Mouse (Mus musculus): ENCODE measurements around the gene Iqschfp. TPM values are rescaled to one million over a fixed set of nuclear protein-coding genes. Genes with fewer than 3 reads are reported as not detected.

The Iqschfp gene
- polyA plus RNA-seq, 1 experiment from 2014 or later: 0.10 TPM

- Histone ChIP-seq H3K27ac (ENCODE audit: low read length) (no peak overlapping the region; the same call in 1 of the 2 replicates), H3K9ac (ENCODE audit: low read length) (no peak overlapping the region), H3K36me3 (ENCODE audit: control insufficient read depth, insufficient read depth, low read length) (no peaks in the 10 kb centered on the region), H3K4me1 (ENCODE audit: control insufficient read depth, insufficient read depth, low read length) (peaks cover 19% of the 10 kb centered on the region), H3K4me3 (replicated peaks; ENCODE audit: low read length) (no peak overlapping the region), H3K9me3 (replicated peaks; ENCODE audit: control insufficient read depth, low read length) (no peaks in the 10 kb centered on the region), H3K27me3 (ENCODE audit: control insufficient read depth, insufficient read depth, low read length) (no peaks in the 10 kb centered on the region), H3K4me2 (ENCODE audit: low read depth, low read length) (no peak overlapping the region)
- ATAC-seq (ENCODE audit: insufficient read depth, low FRiP score): peak; percentile 69; the same call in 1 of the 2 replicates
- WGBS: 24% methylated on average over 7 of the region's 7 CpGs
These were observed 684.4 kb downstream of the Iqschfp start for GRCm38 (mm10) chr3:68576431-68576830.

DNA sequence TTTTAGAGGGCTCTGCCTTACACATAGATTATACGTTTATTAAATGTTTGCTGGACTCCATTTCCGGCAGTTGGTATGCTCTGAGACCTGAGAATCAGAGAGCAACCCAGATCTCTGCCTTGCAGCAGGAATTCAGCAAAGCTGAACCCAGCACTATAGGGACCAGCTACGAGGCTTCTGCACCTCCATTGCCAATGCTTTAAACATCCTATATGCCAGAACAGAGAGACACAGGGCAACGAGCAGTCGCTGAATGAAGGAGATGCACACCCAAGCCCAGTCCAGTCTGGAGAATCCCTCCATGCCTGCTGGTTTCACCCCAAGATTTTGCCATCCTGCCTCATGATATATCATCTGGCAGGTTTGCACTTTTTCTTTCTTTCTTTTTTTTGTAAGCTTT is 684.9 kb downstream of the Iqschfp start:
- H3K9ac ChIP-seq (ENCODE audit: low read length): no peak overlapping the region
- H3K27ac ChIP-seq (ENCODE audit: low read length): no peak overlapping the region; the same call in 1 of the 2 replicates
- H3K4me2 ChIP-seq (ENCODE audit: low read depth, low read length): no peak overlapping the region
- H3K4me3 ChIP-seq (replicated peaks; ENCODE audit: low read length): no peak overlapping the region
- H3K9me3 ChIP-seq (replicated peaks; ENCODE audit: control insufficient read depth, low read length): no peaks in the 10 kb centered on the region
- WGBS: 53% methylated on average over 5 of the region's 5 CpGs
- peaks cover 19% of the 10 kb centered on the region for H3K4me1 ChIP-seq (ENCODE audit: control insufficient read depth, insufficient read depth, low read length)
- ATAC-seq (ENCODE audit: insufficient read depth, low FRiP score): no peak
- H3K36me3 ChIP-seq (ENCODE audit: control insufficient read depth, insufficient read depth, low read length): no peaks in the 10 kb centered on the region
- H3K27me3 ChIP-seq (ENCODE audit: control insufficient read depth, insufficient read depth, low read length): no peaks in the 10 kb centered on the region

- Histone ChIP-seq H3K4me1 (ENCODE audit: control insufficient read depth, insufficient read depth, low read length) (peaks cover 17% of the 10 kb centered on the region), H3K27ac (ENCODE audit: low read length) (no peak overlapping the region), H3K27me3 (ENCODE audit: control insufficient read depth, insufficient read depth, low read length) (no peaks in the 10 kb centered on the region), H3K4me2 (ENCODE audit: low read depth, low read length) (no peak overlapping the region), H3K9ac (ENCODE audit: low read length) (no peak overlapping the region), H3K4me3 (replicated peaks; ENCODE audit: low read length) (no peak overlapping the region), H3K36me3 (ENCODE audit: control insufficient read depth, insufficient read depth, low read length) (no peaks in the 10 kb centered on the region), H3K9me3 (replicated peaks; ENCODE audit: control insufficient read depth, low read length) (no peaks in the 10 kb centered on the region)
- 76% methylated on average over 13 of the region's 13 CpGs for WGBS
- ATAC-seq (ENCODE audit: insufficient read depth, low FRiP score): no peak
These were observed 689.6 kb downstream of the Iqschfp start for GRCm38 (mm10) chr3:68581591-68581990.

- no peak overlapping the region for H3K9ac ChIP-seq (ENCODE audit: low read length)
- no peak for ATAC-seq (ENCODE audit: insufficient read depth, low FRiP score)
- no peaks in the 10 kb centered on the region for H3K27me3 ChIP-seq (ENCODE audit: control insufficient read depth, insufficient read depth, low read length)
- no peak overlapping the region for H3K4me2 ChIP-seq (ENCODE audit: low read depth, low read length)
- H3K27ac ChIP-seq (ENCODE audit: low read length): peak overlapping the region; percentile 48; the same call in 1 of the 2 replicates
- peaks cover 18% of the 10 kb centered on the region for H3K4me1 ChIP-seq (ENCODE audit: control insufficient read depth, insufficient read depth, low read length)
- H3K36me3 ChIP-seq (ENCODE audit: control insufficient read depth, insufficient read depth, low read length): no peaks in the 10 kb centered on the region
- WGBS: 69% methylated on average over 12 of the region's 12 CpGs
- H3K4me3 ChIP-seq (replicated peaks; ENCODE audit: low read length): no peak overlapping the region
- no peaks in the 10 kb centered on the region for H3K9me3 ChIP-seq (replicated peaks; ENCODE audit: control insufficient read depth, low read length)
These were observed 690.2 kb downstream of the Iqschfp start for GRCm38 (mm10) chr3:68582103-68582740.

DNA sequence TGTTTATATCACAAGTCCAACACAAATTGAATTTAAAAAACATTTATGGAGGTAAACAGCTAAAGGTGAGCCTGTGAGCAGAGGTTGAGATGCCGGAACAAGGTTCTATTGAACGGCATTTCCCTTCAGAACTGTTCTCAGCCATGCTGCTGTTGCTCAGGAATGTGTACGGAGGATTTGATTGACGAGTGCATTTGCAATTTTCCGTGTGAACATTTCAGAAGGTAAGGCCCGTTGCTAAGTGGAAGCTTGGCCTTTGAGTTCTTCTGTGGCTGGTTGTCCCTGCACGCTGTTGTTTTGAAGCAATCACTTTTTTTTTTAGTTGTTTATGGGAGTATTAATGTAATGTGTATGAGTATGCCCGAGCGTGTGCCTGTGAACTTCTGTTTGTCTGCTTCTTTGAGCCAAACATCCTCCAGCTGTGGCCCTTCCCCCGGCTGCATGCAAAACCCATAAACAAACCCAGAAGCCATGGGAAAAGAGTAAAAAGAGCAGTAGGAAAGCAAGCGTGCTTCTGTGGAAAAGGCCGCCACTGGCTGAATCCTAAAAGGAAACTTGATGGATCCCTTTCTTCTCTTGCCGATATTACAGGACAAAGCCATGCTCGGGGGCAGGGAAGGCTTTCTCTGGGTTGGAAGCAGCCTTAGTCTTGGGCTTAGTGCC is 691.1 kb downstream of the Iqschfp start:
- no peak for ATAC-seq (ENCODE audit: insufficient read depth, low FRiP score)
- H3K27ac ChIP-seq (ENCODE audit: low read length): peak overlapping the region; percentile 48
- H3K4me1 ChIP-seq (ENCODE audit: control insufficient read depth, insufficient read depth, low read length): peaks cover 18% of the 10 kb centered on the region
- 13% methylated on average over 14 of the region's 14 CpGs for WGBS
- H3K9me3 ChIP-seq (replicated peaks; ENCODE audit: control insufficient read depth, low read length): no peaks in the 10 kb centered on the region
- peak overlapping the region; percentile 37; the same call in 1 of the 2 replicates for H3K9ac ChIP-seq (ENCODE audit: low read length)
- H3K27me3 ChIP-seq (ENCODE audit: control insufficient read depth, insufficient read depth, low read length): no peaks in the 10 kb centered on the region
- H3K4me3 ChIP-seq (replicated peaks; ENCODE audit: low read length): peak overlapping the region; percentile 16; the same call in 1 of the 2 replicates
- H3K4me2 ChIP-seq (ENCODE audit: low read depth, low read length): peak overlapping the region; percentile 47
- no peaks in the 10 kb centered on the region for H3K36me3 ChIP-seq (ENCODE audit: control insufficient read depth, insufficient read depth, low read length)

GRCm38 (mm10) chr3:68583771-68584511 is 691.9 kb downstream of the Iqschfp start:
- Histone ChIP-seq H3K4me2 (ENCODE audit: low read depth, low read length) (peak overlapping the region; percentile 47), H3K9me3 (replicated peaks; ENCODE audit: control insufficient read depth, low read length) (no peaks in the 10 kb centered on the region), H3K36me3 (ENCODE audit: control insufficient read depth, insufficient read depth, low read length) (no peaks in the 10 kb centered on the region), H3K4me1 (ENCODE audit: control insufficient read depth, insufficient read depth, low read length) (peaks cover 18% of the 10 kb centered on the region), H3K27ac (ENCODE audit: low read length) (peak overlapping the region; percentile 48), H3K27me3 (ENCODE audit: control insufficient read depth, insufficient read depth, low read length) (no peaks in the 10 kb centered on the region), H3K4me3 (replicated peaks; ENCODE audit: low read length) (no peak overlapping the region; the same call in 1 of the 2 replicates), H3K9ac (ENCODE audit: low read length) (0 out of 2 replicates have a peak overlapping the region, but pooled peaks have one; percentile 37)
- ATAC-seq (ENCODE audit: insufficient read depth, low FRiP score): 0 out of 2 replicates have a peak, but pooled peaks have one; percentile 33
- WGBS: 43% methylated on average over 14 of the region's 14 CpGs

DNA sequence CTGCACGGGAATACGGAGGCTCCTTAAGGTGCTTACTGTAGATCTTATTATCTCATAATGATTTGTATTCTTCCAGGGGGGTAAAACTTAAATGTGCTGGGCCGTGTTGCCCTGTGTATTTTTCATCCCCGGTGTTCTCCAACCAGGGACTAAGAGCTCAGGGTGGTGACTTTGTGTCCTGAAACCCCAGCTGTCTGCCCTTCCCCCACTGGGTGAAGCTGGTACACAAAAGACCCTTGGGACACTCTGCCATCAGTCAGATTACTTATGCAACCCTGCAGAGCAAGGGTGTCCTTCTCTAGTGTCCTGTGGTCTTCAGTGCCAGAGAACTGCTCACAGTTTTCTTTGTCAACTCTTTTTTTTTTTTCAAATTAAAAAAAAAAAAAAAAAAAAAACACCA is 693.2 kb downstream of the Iqschfp start:
- no peak overlapping the region for H3K4me2 ChIP-seq (ENCODE audit: low read depth, low read length)
- no peaks in the 10 kb centered on the region for H3K36me3 ChIP-seq (ENCODE audit: control insufficient read depth, insufficient read depth, low read length)
- H3K27me3 ChIP-seq (ENCODE audit: control insufficient read depth, insufficient read depth, low read length): no peaks in the 10 kb centered on the region
- H3K4me1 ChIP-seq (ENCODE audit: control insufficient read depth, insufficient read depth, low read length): peaks cover 19% of the 10 kb centered on the region
- H3K9ac ChIP-seq (ENCODE audit: low read length): no peak overlapping the region
- no peak overlapping the region for H3K27ac ChIP-seq (ENCODE audit: low read length)
- H3K4me3 ChIP-seq (replicated peaks; ENCODE audit: low read length): no peak overlapping the region
- ATAC-seq (ENCODE audit: insufficient read depth, low FRiP score): no peak
- H3K9me3 ChIP-seq (replicated peaks; ENCODE audit: control insufficient read depth, low read length): no peaks in the 10 kb centered on the region
- 76% methylated on average over 4 of the region's 4 CpGs for WGBS

DNA sequence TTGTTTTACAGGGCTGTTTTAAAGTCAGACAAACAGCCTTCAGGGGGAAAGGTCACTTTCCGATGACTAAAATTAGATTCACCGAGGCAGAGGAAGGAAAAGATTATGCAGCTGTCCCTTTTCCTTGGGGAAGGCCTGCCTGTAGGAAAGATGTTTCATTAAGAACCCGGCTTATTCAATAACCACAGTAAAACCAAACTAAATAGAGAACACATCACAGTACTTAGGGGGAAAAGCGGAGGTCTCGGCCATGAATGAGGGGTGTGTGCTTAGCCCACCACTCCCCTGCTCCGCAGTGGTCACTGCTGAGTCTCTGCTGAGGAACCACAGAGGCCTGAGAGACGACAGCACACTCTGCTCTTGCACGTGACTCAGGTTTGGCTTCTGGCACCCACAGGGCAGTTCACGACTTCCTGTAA is 694.6 kb downstream of the Iqschfp start:
- Histone ChIP-seq H3K4me3 (replicated peaks; ENCODE audit: low read length) (no peak overlapping the region), H3K27ac (ENCODE audit: low read length) (no peak overlapping the region), H3K4me2 (ENCODE audit: low read depth, low read length) (no peak overlapping the region), H3K9ac (ENCODE audit: low read length) (no peak overlapping the region), H3K4me1 (ENCODE audit: control insufficient read depth, insufficient read depth, low read length) (peaks cover 25% of the 10 kb centered on the region), H3K27me3 (ENCODE audit: control insufficient read depth, insufficient read depth, low read length) (no peaks in the 10 kb centered on the region), H3K9me3 (replicated peaks; ENCODE audit: control insufficient read depth, low read length) (no peaks in the 10 kb centered on the region), H3K36me3 (ENCODE audit: control insufficient read depth, insufficient read depth, low read length) (no peaks in the 10 kb centered on the region)
- no peak for ATAC-seq (ENCODE audit: insufficient read depth, low FRiP score)
- 38% methylated on average over 9 of the region's 9 CpGs for WGBS
